Mouse (Mus musculus): ENCODE results near the gene Slc9c1. TPM values are rescaled to one million over a fixed set of nuclear protein-coding genes. Genes with fewer than 3 reads are reported as not detected.

Slc9c1 gene
- total RNA-seq, 1 experiment from 2014 or later: not detected

DNA sequence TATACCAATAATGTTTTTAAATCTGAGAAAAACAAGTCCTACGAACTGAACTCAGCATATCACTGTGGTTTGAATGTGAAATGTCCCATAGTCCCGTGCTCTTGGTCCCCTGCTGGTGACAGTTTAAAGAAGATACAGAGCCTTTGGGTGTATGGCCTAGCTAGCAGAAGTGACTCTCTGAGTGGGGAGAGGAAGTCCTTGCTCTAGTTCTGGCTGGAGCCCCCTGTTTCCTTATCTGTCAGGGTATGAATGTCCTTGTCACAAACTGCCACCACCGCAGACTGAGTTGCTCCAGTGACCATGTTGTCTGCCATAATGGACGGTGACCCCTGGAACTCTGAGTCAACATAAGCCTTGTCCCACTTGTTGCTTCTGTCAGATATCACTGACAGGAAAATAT, 88.1 kb downstream of the Slc9c1 start:
- peak; percentile 90 for ATAC-seq (replicated peaks; ENCODE audit: low read depth, poor library complexity, severe bottlenecking)

DNA sequence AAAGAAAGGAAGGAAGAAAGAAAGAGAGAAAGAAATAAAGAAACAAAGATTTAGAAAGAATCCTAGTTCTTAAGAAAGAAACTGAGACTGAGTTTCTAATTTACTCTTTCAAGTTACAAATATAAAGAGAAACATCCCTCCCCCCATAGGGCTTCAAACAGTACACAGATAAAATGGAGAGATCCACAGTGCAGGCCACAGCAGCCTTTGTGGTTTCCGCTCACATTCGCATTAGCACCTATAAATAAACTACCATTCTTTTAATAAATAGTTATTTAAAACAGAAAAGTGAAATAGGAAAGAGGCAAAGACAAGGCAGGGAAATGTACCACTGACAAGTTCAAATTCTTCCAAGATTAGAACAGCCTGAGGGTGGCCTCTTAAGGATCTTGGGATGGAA, 89.7 kb downstream of the Slc9c1 start:
- ATAC-seq (replicated peaks; ENCODE audit: low read depth, poor library complexity, severe bottlenecking): peak; percentile 41

- ATAC-seq (replicated peaks; ENCODE audit: low read depth, poor library complexity, severe bottlenecking): no peak
These were observed 90.2 kb downstream of the Slc9c1 start for GRCm38 (mm10) chr16:45625342-45625741.

DNA sequence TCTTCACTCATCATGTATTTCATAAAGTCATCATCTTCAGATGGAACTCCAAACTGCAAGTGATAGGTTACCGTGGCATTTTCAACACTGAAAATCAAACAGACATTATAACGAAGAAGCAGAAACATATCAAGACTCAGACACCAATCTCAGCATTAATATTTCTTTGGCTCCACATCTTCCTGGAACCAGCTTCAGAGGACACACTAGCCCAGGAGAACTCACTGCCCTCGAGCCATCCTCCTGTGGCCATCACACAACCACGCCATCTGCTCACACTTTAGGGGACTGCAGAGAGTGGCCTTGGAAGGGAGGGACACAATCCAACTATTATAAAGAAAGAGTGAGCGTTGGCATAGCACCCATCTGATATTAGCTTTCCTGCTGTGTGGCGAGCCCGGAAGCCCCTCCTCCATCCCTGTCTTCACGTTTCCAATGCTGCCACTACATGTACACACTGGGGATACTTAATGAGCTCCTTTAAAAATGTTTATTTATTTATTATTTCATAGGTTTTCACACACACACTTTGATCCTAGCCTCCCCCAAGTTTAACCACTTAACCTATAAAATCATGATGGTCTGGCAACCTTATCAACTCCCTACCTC, 94.5 kb downstream of the Slc9c1 start:
- no peak for ATAC-seq (replicated peaks; ENCODE audit: low read depth, poor library complexity, severe bottlenecking)

DNA sequence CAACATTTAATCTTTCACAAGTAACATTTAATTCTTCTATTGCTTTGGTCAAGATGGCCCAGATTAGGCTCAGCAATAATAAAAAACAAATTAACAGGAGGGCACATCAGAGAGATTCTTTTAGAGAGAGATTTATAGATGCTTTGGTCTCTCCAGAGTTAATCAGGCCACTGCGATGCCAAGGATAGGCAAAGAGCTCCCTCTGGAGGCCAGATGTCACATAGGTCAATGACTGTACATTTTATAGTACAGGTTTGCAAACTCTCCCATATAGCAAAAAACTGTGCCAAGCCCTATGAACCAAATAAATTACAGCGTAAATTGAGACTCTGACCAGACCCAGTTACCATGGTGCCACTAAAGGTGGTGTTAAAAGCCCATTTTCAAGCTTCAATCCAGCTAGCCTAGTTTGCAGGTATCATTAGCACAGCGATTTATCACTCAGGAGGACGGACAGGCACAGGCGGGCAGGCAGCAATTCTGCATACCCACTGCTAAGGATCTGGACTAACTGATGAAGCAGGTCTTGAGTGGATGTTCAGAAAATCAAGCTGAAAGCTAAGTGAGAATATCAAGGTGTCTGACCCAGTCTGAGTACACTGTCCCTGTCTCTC, 95.3 kb downstream of the Slc9c1 start:
- peak; percentile 97 for ATAC-seq (replicated peaks; ENCODE audit: low read depth, poor library complexity, severe bottlenecking)

DNA sequence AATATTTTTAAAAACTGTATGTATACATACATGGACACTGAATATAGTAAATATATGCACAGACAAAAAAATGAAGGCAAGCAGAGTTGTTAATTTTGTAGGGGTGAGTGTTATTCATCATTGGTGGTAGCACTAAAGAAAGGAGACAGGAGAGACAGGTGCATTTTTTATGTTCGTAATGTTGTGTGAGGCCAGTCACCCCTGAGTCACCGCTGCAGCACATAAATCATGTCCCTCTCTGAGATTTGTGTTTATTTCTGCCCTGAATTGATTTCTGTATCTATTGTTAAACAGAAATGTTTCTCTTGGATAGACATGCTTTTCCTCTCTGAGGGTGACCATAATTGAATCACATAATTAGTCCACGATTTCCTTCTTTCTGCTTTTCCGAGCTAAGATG, 97.3 kb downstream of the Slc9c1 start:
- no peak for ATAC-seq (replicated peaks; ENCODE audit: low read depth, poor library complexity, severe bottlenecking)

- no peak for ATAC-seq (replicated peaks; ENCODE audit: low read depth, poor library complexity, severe bottlenecking)
These were observed 100.7 kb downstream of the Slc9c1 start for GRCm38 (mm10) chr16:45635826-45636225.

GRCm38 (mm10) chr16:45640070-45640762, 105.1 kb downstream of the Slc9c1 start:
- no peak for ATAC-seq (replicated peaks; ENCODE audit: low read depth, poor library complexity, severe bottlenecking)

- no peak for ATAC-seq (replicated peaks; ENCODE audit: low read depth, poor library complexity, severe bottlenecking)
These were observed 106.2 kb downstream of the Slc9c1 start for GRCm38 (mm10) chr16:45641301-45641700.

- no peak for ATAC-seq (replicated peaks; ENCODE audit: low read depth, poor library complexity, severe bottlenecking)
These were observed 108.8 kb downstream of the Slc9c1 start for GRCm38 (mm10) chr16:45643944-45644343.

GRCm38 (mm10) chr16:45644380-45644779, 109.3 kb downstream of the Slc9c1 start:
- ATAC-seq (replicated peaks; ENCODE audit: low read depth, poor library complexity, severe bottlenecking): peak; percentile 94

DNA sequence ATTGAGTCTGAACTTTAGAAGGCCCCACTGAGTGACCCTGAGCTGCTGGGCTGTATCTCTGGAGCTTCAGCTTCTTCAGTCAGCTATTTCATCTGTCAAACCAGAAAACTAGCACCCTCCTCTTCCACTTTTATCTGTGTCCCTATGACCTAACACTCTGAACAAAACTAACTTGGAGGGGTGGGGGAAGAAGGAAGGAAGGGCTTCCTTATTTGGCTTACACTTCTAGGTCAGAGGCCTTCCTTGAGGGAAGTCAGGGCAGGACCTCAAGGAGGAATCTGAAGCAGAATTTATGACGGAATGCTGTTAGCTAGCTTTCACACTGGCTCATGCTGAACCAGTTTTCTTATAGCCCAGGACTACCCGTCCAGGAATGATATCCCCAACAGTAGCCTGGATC, 116.4 kb downstream of the Slc9c1 start:
- ATAC-seq (replicated peaks; ENCODE audit: low read depth, poor library complexity, severe bottlenecking): peak; percentile 33; the same call in 1 of the 2 replicates

DNA sequence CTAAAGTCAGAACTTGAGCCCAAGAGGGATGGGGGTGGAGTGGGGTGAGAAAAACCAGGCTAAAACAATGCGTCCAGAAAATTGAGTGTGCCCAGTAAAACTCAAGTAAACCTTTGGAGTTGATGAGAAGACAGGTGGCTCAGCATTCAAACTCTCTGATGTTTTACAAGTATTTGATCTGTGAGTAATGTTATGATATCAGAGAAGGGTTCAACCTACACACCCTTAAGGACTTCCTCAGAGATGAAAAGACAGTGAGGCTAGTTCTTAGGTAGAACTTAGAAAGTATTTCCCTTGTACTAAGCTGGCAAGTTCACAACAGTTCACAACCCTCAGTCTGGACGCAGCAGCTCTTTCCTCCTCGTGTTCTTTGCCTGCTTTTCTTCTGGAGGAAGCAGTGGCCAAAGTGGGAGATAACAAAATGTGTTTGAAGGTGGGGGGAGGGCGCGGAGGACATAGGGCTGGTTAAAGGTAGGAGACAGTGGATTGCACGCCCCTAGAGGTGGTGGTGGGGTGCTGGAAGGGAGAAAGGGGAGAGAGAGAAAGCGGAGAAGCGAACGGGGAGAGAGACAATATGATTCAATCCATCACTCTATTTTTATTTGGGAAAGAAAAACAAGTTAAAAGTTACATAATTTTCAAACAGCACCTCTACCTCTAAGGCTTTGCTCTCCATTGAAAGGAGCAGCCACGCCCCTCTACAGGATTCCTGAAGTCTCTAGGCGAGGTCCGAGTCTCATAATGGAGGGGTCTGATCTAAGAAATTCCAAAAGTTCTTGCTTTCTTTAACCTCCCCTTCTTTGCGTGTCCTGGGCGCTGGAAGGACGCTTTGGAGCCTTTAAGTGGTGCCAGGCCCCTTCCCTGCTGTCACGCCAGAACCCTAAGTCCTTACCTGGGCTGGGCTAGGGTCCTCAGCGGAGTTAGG, 118.2 kb downstream of the Slc9c1 start:
- peak; percentile 55 for ATAC-seq (replicated peaks; ENCODE audit: low read depth, poor library complexity, severe bottlenecking)

GRCm38 (mm10) chr16:45653934-45654332, 118.8 kb downstream of the Slc9c1 start, which contains the start of gene BC016579:
TSS of gene BC016579 (minus strand) at chr16:45654068.
- ATAC-seq (replicated peaks; ENCODE audit: low read depth, poor library complexity, severe bottlenecking): peak; percentile 40

DNA sequence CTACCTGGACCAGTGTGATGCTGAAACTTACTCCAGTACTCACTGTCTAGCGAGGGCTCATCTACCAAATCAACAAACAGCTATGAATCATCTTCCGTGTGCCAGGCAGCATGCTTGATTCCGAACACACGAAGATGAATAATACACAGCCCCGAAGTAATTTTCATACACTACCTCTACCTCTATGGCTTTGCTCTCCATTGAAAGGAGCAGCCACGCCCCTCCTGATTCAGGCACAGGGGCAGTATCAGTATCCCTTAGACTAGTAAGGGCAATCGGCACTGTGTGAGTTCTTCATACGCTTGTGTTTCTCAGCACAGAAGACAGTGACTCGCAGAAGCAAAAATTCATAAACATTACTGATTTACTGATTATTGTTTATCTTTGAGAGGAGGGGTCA, 119.4 kb downstream of the Slc9c1 start:
- ATAC-seq (replicated peaks; ENCODE audit: low read depth, poor library complexity, severe bottlenecking): no peak

Other genes with a start within 250 kb of the Slc9c1 start
- 0.73 and 0.82 TPM in 2 replicates for gene Cd200, start 126.3 kb upstream of the Slc9c1 start, total RNA-seq (2017)
- not detected in 2 replicates for gene Gm609, start 42.3 kb upstream of the Slc9c1 start, total RNA-seq (2017)
- gene Gm17783, start 3.3 kb upstream of the Slc9c1 start, total RNA-seq (2017): not detected in 2 replicates
- 1.2 and 1.7 TPM in 2 replicates for gene Gcsam, start 75.1 kb downstream of the Slc9c1 start, total RNA-seq (2017)
- 0.29 and 1.2 TPM in 2 replicates for gene BC016579, start 118.8 kb downstream of the Slc9c1 start, total RNA-seq (2017)
- gene Tmprss7, start 158.3 kb downstream of the Slc9c1 start, total RNA-seq (2017): 0.73 TPM in 1 of 2 replicates, not detected in the other
- gene Tagln3, start 189.3 kb downstream of the Slc9c1 start, total RNA-seq (2017): 1.4 TPM in 1 of 2 replicates, not detected in the other
- 20.0 and 26.3 TPM in 2 replicates for gene Abhd10, start 207.6 kb downstream of the Slc9c1 start, total RNA-seq (2017)